Mouse (Mus musculus): ENCODE measurements around the gene Dock11. TPM values are rescaled to one million over a fixed set of nuclear protein-coding genes. Genes with fewer than 3 reads are reported as not detected.

Gene Dock11
- total RNA-seq (2021) = 10 to 100 TPM; 10.6 to 10.7 TPM

DNA sequence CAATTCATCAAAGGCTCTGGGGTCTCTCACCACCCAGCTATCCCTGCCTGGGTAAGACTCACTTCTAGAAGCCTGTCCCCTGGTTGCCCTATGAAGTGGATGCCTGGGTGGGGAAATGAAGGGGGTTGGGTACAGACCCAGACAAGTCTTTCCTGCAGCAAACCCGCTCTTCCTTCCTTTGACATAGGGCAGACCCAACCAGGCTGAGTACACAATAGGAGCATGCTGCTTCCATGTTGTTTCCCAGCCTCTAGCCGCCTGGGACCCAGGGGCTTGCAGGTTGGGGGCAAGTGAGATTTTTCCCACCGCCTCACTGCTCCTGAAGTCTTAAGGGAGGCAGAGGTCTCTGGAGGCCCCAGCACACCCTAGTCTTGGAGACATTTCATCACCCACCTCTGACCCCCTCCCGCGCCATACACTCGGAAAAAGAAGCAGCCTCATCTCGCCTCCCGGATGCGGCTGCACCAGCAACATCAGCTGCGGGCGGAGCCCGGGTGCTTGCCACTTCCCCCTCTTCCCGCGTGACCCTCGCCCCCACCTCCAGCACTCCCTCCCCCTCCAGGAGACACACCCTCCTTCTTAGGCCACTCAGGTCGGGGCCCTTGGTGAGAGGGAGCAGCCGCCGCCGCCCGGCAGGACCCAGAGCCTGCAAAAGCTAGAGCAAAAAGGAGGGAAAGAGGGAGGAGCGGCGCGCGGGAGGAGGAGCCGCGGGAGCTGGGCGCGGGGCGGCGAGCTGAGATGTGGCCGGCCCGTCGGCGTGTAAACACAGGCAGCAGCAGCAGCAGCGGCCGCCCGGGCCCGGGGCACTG, at the start of gene Dock11:
TSS of gene Dock11 (plus strand) at position 746 of the 809 bp plus-strand sequence.
- peak; percentile 60 for DNase-seq

DNA sequence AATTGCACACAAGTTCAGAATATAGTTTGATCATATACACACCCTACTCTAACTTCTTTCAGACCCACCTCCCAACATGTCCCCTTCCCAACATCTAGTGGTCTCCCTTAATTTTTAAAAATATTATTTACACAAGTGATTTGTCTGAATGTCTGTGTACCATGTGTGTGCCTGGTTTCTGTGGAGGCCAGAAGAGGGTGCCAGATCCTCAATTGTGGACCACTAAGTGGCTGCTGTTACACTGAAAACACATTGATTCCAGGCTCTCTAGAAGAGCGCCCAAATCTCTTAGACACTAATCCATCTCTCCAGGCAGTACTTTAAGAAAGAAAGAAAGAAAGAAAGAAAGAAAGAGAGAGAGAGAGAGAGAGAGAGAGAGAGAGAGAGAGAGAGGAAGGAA, 8.9 kb upstream of the Dock11 start:
- DNase-seq = no peak

DNA sequence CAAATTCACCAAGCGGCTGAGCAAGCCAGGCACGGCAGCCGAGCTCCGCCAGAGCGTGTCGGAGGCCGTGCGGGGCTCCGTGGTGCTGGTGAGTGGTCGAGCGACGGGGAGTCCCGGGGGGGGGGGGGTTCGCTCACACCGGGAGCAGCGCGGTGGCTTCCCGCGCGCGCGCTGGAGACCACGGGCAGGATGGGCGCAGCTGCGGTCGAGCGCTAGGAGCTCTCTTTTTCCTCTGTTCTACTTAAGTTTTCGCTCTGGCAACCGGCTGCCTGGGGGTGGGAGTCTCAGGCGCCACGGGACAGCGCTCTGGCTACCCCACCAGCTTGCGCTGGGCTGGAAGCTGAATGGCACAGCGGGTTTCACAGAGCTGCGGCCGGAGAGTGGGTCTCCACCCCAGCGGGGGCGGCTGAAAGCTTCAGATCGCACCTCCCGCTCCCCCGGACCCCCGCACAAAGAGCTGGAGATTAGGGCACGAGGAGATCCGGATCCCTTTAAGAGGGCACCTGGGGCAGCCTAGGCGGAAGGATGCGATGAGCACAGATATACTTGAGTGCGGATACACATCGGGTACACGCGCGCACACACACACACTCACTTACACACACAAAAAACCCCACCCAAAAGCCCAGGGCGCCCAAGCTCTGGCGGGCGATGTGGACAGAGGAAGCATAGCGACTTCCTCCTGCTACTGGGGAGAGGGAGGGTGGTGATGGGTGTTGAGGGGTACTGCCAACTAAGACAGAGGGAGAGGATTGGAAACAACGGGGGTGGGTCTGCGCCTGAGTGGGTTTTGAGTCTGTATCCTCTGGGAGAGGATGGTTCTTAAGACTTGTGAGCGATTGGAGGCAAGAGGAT, 540 bp downstream of the Dock11 start:
- DNase-seq = peak; percentile 17

DNA sequence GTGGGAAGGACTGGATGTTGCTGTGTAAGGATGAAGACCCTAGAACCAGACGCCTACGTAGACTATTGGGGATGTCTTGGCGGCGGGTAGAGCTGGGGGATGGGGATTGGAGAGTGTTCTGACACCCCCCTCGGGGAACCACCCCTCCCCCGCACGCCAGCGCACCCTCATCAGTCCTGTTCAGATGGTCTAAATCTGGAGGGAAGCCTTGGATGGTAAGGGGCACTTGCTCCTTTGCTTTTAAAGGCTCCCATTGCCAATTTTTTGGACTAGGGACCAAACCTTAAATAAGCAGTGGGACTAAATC, 1.1 kb downstream of the Dock11 start:
- peak; percentile 7 for DNase-seq

DNA sequence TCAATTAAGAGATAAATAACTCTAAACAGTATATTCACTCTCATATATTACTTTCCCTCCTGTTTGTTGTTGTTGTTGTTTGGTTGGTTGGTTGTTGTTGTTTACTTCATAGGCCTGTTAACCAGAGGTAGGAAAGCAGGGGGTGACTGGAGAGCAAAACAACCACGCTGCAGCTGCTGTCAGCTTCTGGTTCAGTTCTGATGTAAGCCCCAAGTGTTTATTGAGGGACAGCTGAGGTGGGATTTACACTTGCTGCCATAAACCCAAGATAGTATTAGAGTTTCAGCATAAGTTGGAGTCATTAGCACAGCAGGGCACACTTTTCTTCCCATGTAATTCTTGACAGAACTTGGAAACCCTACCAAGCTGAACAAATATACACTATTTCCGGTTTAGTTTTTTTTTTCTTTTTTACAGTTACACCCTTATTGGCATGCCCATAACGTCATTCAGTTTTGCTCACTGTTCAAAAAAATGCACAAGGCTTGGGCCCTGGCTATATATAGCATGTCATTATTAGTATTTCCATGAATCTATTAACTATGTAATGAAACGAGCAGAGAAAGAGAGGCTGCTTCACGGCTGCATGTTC, 3.0 kb downstream of the Dock11 start:
- no peak for DNase-seq

DNA sequence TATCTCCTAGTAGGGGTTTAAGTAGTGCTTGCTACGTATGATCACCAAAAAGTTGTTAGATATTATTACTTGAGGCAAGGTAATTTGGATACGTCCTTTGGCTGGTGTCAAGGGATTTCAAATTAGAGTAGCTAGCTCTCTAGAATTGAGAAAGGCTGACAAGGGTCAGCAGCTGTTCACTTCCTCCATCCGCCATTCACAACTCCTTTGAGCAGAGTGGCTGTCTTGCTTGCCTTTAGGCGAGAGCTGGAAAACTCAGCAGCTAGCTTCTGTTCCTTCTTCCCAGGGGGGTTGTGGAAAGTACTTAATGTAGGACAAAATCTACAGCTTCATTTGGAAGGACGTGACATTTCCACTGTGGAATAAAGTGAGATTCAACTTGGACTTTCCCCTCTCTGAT, 3.7 kb downstream of the Dock11 start:
- no peak for DNase-seq

DNA sequence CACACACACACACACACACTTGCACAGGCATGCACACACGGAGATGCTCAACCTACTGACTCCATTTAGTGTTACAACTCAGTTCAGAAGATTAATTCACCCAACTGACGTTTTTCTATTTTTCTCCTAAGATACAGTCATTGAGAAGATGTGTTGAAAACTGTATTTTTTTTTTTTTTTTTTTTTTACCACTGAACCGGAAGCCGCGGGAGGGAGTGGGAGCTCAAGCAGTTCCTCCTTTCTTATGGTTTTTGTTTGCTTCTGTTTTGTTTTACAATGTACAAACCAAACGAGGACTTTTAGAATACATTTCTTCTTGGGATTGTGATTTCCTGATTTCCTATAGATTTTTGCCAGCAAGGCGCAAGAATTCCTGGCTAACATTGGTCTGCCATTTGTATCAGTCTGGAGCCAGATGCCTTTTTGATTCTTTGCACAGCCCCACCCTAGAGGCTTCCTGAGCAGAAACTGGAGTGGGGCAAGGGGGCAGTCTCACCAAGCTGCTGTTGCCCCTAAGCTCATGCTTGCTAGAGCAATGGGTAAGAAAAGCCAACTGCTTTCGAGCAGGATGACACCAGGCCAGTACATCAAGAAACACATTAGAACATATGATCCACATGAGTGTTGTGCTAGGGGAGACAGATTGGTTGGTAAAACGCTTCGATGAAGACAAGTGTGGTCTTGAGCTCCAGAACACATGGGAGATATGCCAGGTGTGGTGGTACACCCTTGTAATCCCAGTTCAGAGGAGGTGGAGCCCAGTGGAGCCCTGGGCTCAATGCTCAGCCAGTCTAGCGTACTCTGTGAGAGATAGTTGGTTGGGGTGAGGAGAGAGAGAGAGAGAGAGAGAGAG, 9.2 kb downstream of the Dock11 start:
- no peak for DNase-seq

DNA sequence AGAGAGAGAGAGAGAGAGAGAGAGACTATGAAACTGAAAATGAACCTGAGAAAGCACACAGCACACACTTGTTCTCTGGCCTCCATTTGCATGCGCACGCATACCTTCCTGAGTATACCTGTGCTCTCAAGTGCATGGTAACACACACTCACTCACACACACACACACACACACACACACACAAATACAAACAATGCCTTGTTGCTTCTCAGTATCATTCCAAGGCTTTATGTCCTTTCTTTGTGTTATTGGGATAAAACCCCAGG, 9.8 kb downstream of the Dock11 start:
- DNase-seq = no peak

DNA sequence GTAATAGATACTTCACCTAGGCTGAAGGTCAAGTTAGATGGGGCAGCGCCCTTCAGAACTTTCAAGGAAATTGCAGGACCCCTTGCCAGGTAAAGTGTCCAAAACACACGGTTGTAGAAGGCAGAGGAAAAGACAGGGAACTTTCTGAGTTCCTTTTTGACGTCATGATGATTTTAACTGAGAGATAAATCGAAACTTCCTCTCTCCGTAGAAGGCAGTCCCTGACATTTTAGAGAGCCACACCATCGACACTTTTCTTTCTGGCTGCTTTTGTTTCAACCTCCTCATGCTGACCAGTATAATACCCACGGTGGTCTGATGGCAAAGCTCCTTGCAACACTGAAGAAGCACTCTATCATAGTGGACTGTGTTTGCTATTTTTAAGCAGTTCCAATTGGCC, 15.7 kb downstream of the Dock11 start:
- no peak for DNase-seq

DNA sequence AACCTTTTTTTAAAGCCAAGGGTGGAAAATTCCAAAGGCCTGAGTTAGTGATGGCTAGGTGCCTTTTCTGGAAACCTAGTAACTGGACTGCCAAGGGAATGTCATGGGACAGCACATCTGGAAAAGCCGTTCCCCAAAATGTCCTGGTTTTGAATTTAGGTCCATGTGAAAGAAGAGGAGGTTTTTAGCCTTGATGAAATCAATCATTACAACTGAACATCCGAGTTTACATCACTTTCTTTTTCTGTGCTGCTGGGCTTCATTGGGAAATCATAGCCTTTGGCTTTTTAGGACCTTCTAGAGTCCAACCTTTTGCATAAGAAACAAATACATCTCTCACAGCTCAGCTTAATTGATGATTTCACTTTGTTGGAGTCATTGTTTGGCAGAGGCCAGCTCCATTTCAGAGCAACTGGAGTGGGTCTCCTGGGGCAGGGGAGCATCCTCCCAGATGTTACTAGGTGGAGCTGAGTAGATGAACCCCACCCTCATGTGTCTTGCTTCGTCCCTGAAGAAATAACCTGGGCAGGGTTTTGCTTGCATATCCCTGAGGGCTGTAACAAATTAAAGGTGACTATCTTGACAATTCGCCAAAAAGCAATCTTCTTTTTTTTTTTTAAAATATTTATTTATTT, 18.2 kb downstream of the Dock11 start:
- DNase-seq = no peak

DNA sequence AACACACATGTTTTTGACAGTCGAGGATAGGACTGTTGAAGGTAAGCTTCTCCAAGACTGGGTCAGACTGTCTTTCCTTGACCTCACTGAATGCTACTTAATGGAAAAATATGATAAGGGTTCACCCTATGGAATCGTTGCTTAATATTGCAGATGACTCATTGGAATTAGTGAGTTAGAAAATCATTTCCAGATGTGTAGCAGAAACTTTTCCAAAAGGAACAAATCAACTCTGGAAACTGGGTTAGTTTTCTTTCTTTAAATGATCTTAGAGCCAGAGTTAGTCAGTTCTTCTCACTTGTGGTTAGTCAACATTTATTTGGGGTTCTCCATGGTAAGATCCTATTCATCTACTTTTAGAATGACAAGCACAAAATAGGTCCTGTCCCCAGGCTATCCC, 30.9 kb downstream of the Dock11 start:
- no peak for DNase-seq

DNA sequence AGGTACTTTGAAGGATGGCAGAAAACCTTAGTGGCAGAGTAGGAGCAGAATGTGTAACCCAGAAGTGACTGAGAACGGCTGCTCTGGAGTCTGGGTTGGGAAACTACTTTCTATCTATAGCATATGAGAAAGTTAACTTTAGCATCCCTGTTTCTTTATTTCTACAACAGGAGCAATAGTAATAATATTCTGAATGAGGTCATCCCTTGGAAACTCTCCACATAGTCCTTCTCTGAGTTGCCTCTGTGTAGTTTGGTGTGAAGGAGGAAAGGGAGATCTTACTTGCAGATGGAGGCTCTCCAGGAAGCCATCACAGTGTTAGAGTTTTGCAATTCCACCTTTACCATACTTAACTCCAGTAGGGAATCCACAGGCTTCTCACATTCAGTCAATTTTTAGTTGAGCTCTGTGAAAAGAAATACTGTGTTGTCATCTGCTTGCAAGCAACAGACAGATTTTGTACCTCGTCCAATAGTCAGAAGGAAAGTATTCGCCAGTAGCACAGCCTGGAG, 31.5 kb downstream of the Dock11 start:
- no peak for DNase-seq

DNA sequence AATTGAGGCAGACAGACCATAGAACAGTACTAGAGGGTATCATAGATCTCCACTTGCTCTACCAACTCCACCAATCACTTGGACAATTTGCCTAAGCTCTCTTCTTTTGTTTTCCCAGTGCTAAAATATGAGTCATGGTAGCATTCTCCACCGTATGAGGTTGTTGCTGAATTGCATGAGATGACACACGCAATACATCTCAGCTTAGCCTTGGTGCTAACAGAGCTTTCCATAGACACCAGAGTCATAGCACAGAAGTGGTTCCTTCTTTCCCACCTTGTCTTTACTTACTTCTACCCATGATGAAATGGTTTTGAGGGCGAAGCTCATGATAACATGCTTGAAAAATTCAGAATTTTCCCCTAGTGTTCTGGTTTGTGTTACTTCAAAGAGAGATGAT, 33.3 kb downstream of the Dock11 start:
- no peak for DNase-seq

DNA sequence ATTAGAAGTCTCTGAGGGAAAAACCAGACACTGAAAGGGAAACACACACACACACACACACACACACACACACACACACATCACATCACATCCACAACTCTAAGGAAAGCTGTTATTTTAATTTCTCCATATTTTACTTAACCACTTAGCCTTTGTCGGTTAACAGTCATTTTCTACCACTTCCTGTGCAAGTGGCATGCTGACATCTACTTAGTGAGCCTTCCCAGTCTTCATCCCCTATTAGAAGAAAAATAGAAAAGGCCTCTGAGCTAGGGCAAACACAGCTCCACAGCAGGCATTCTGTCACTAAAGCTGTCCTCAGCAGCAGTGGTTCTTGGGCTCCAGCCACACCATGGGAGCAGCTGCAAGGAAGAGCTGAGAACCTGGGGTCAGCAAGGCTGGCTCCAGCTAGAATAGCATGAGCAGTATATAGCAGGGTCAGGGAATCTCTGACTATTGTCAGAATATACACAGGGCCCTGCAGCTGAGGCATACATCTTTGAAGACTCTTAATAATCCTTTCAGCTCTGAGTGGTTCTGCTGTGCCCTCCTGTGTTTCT, 36.2 kb downstream of the Dock11 start:
- DNase-seq = no peak

DNA sequence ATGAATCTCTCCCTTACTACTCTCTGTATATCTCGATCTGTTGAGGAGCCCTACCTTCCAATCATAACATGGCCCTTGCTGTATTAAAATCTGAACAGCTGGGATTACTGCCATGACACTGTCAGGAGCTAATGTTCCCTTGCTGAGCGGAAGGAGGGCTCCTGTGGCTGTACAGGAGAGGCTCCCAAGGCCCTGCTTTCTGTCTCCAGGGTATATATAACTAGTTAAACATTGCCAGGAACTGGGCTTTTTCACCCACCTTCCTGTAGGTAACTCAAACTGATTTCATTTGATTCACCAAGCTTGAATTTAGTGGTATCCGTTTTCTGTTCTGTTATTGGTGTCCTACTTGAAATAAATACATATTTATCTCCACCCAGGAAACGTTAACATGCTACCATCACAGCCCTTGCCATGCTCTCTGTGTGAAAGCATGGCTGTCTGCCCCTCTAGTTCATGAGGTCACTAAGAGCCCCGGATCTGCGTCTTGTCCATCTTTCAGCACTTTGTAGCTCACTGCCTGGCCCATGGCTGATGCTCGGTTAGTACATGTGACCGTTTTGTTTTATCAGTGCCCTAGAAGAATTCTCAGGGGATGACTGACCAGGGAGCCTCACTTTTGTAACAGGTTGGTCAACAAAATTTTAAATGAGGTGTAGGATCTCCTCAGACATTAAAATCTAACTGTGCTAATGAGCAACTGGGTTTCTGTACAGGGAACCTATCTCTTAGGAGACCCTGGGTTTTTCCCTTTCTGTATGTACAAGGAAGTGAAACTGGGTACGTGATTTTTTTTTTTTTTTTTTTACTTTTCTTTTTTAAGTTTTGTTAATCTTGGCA, 41.7 kb downstream of the Dock11 start:
- DNase-seq = peak; percentile 8

DNA sequence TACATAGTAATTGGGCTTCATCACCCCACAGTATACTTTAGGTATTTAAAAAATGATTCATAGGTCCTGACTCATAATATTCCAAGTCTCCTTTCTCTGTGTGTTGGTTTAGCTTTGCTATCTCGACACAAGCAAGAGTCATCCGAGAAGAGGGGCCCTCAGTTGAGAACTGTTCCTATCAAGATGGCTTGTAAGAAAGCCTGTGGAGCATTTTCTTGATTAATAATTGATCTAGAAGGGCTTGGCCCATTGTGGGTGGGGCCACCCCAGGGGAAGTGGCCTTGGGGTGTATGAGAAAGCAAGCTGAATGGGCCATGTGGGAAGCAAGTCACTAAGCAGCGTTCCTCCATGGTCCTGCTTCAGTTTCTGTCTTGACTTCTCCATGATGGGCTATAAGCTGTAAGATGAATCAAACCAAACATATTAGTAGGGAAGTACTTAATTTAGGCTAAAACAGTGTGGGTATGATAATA, 42.3 kb downstream of the Dock11 start:
- no peak for DNase-seq

DNA sequence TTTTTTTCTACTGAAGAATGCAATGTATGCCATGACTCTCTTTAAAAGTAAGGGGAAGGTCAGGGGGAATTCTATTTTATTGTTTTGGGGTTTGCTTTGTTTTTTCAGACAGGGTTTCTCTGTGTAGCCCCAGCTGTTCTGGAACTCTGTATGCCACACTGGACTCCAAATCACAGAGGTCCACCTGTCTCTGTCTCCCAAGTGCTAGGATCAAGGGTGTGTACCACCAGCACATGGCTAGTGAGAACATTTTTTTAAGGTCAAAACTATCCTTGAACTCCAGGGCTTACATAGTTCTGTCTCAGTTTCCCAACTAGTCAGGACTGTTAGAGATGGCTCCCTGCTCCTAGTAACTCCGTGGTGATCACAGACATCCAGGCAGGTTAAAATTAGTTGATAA, 43.3 kb downstream of the Dock11 start:
- DNase-seq = no peak

DNA sequence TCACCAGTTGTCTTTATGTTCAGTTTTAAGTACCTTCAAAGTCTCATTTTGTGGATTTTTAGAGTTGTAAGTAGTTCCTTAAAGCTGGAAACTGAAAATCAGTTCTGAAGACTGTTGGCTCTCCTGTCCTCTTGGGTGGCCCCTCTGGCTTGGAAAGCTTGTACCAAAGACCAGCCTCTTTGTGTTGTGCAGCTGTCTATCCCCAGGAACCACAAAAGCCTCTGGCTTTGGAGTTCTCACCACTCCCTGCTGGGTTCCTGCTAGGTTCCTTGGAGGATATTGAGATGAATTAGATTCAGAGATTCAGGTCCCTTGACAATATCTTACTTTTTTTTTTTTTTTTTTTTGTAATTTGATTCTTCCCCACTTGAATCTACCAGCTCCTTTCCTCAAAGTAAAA, 44.3 kb downstream of the Dock11 start:
- no peak for DNase-seq

DNA sequence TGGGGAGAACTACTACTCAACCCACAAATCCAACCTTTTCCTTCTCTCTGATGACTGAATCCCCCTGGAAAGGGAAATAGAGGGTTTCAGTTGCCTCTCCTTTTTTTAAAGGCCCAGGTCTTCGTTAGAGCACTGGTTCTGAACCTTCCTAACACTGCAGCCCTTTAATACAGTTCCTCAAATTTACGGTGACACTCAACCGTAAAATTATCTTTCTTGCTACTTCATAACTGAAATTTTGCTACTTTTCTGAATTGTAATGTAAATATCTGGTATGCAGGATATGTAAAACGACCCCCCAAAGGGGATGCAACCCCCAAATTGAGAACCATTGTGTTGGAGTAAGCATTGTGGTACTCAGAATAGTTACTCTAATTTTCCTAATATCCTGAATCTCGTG, 49.5 kb downstream of the Dock11 start:
- no peak for DNase-seq

DNA sequence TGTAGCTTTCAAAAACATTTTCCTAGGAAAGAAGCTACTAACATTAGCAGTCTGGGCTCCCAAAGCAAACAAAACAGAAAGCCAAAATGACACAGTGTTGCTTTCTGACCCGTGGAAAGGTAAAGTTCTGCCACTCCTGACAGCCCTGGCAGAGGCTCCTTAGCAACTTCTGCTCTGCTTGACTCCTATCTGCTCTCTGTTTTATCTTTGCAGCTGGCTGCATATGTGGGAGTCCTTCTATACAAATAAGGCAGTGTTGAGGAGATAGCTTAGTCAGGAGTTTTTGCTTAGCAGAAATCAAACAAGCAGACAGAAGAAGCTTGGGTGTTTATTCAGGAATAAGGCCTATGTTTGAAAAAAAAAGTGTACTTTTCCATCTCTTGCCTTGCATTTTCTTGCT, 57.8 kb downstream of the Dock11 start:
- DNase-seq = no peak

DNA sequence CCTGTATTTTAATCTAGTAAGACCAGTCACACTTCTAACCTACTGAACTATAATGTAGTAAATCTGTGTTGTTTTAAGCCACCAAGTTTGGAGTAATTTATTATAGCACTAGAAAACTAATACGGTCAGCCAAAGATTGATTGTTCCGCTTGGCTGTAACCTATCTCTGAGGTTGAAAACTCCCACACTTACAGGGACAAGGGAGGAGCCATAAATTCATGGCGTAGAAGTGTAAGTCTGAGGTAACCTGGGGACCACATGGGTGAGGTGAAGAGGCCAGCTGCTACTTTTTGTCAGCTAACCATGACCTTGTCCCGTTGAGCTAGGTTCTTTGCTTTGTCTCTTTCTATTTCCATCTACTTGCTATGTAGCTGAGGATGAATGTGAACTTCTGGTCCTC, 61.5 kb downstream of the Dock11 start:
- no peak for DNase-seq
